Mouse (Mus musculus) G1E (cell line): ENCODE results near the gene Sirt3.

Experiments used
- CTCF ChIP-seq: IDR thresholded peaks from 2 replicates; pipeline ENCODE4 v1.5.1; 2012; ENCODE audit warnings: low read depth, low read length, inconsistent platforms, mixed read lengths
- GATA1 ChIP-seq: IDR thresholded peaks from 2 replicates; pipeline ENCODE4 v1.6.1; 2012; ENCODE audit warnings: borderline replicate concordance, low read length, inconsistent platforms, mixed read lengths
- GATA2 ChIP-seq: IDR thresholded peaks from 2 replicates; pipeline ENCODE4 v1.6.1; 2012; ENCODE audit warnings: low read depth, low read length, inconsistent platforms, borderline replicate concordance
- POLR2AphosphoS5 ChIP-seq: IDR thresholded peaks from 2 replicates; pipeline ENCODE4 v1.6.1; 2012; ENCODE audit warnings: low read depth, low read length, inconsistent platforms; ENCODE audit not compliant: insufficient replicate concordance
- TAL1 ChIP-seq: conservative IDR thresholded peaks from 2 replicates; pipeline ENCODE4 v1.6.1; 2012; ENCODE audit warnings: low read depth, low read length, inconsistent platforms, mixed read lengths

DNA sequence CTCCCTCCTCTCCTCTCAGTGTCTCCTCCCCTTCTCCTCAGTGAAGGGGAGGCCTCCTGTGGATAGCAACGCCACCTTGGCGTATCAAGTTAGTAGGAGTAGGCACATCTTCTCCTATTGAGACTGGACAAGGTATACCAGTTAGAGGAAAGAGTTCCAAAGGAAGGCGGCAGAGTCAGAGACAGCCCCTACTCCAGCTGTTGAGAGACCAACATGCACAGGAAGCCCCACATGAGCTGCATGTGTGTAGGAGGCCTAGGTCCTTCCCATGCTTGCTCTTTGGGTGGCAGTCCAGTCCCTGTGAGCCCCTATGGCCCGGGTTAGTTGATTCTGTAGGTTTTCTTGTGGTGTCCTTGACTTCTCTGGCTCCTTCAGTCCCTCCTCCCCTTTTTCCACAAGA is 48.8 kb downstream of the Sirt3 start:
- TF ChIP-seq CTCF (no peak), TAL1 (no peak), POLR2AphosphoS5 (no peak), GATA1 (no peak), GATA2 (no peak)
